Comparison of ENCODE assay signal across 8 mouse cellular contexts in the genomic region with DNA sequence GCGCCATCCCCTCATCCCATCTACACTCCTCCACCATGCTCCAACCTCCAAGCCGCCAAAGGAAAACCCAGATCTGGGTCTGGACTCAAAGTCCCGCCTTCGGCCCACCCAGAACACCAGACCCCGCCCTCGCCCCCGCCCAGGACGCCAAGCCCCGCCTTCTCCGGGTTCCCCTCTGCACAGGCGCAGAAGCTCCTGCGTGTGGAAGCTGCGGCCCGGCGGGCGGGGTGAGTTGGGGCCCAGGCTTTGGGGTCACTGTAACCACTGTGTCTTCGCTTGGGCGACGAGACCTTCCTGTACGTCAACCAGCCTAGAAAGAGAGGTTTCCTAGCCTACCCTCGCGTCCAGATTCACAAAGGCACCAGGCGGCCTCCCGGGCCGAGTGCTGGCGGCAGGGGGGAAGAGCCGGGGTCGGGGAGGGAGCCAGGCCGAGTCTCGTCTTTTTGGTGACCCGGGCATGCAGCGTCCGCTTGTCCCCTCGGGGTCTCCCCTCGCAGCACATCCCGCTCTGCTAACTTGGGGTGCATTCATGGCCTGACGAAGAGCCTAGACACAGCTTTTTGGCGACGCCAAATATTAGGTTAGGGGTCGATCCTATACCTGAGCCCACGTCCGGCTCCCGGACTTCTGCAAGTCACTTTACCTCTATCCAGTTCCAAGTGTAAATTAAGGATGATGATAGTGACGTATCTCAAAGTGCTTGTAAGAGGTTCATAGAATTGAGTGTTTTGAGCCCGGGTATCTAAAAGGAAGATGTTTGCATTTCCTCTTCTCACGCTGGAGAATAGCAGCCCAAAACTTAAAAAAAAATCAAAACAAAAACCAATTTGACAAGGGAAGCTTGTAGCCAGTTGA. TPM values are rescaled to one million over a fixed set of nuclear protein-coding genes. Genes with fewer than 3 reads are reported as not detected.
A peak's percentile ranks its signal among the peaks of the same experiment; 100 is the strongest.
DNase-seq lines count a peak whose midpoint lies in the region; ATAC-seq lines count a peak whose summit lies in the region.

No protein-coding gene starts in this region.

- WGBS in hindbrain, embryonic 14.5 days: under 1% methylated on average over 46 of the region's 46 CpGs

- H3K4me2 ChIP-seq in hindbrain, embryonic 14.5 days (replicated peaks): peak overlapping the region; percentile 84

- H3K9me3 ChIP-seq in hindbrain, embryonic 14.5 days (ENCODE audit: control insufficient read depth, low read length): no peaks in the 10 kb centered on the region

- peak; percentile 98 for ATAC-seq in hindbrain, embryonic 14.5 days (ENCODE audit: low FRiP score)

- H3K36me3 ChIP-seq in hindbrain, embryonic 14.5 days (replicated peaks; ENCODE audit: control insufficient read depth, insufficient read depth): peaks cover 2% of the 10 kb centered on the region; the same call in 1 of the 2 replicates

- peak; percentile 78 for DNase-seq in WW6 (ENCODE audit: low read depth, low spot score)
- DNase-seq in cerebellum, postnatal 36 days: peak; percentile 90 to 95
- DNase-seq in frontal cortex, postnatal 25 days (ENCODE audit: low spot score in 2 of 2): peak; percentile 64 to 85
- peak; percentile 90 for DNase-seq in hindbrain, embryonic 14.5 days (ENCODE audit: low spot score)
- DNase-seq in layer of hippocampus, postnatal 36 days: peak; percentile 89 to 91
- peak; percentile 88 for DNase-seq in lung, postnatal 25 days (ENCODE audit: low spot score)
- DNase-seq in retina, embryonic 14.5 days (ENCODE audit: low spot score): peak; percentile 93
- DNase-seq in thymus, postnatal 36 days: peak; percentile 89 to 94

- H3K9ac ChIP-seq in hindbrain, embryonic 14.5 days: peak overlapping the region; percentile 89

- H3K27me3 ChIP-seq in hindbrain, embryonic 14.5 days (ENCODE audit: control insufficient read depth, insufficient read depth, low read length): no peaks in the 10 kb centered on the region

- peak overlapping the region; percentile 65 for H3K4me3 ChIP-seq in hindbrain, embryonic 14.5 days (replicated peaks; ENCODE audit: low read length)

- H3K27ac ChIP-seq in hindbrain, embryonic 14.5 days: peak overlapping the region; percentile 11; the same call in 1 of the 2 replicates

- H3K4me1 ChIP-seq in hindbrain, embryonic 14.5 days (replicated peaks; ENCODE audit: control insufficient read depth, insufficient read depth, low read length): no peaks in the 10 kb centered on the region

RNA-seq across cellular contexts. Expression of gene Tstd3, which starts 9.3 kb away (rescaled TPM):
- polyA plus RNA-seq in hindbrain, embryonic 14.5 days (2014; fragmentation: Nextera tagmentation; extraction: Ambion mirVana): 23.8 and 25.2 TPM in 2 replicates
- 10 to 100 TPM; 25.4 to 26.7 TPM for total RNA-seq in layer of hippocampus, postnatal 36 days (2021)

RNA-seq across cellular contexts. Expression of gene Usp45, which starts 9.4 kb away (rescaled TPM):
- polyA plus RNA-seq in hindbrain, embryonic 14.5 days (2014; fragmentation: Nextera tagmentation; extraction: Ambion mirVana): 8.2 and 8.5 TPM in 2 replicates
- 10 to 100 TPM; 51.2 to 58.8 TPM for total RNA-seq in layer of hippocampus, postnatal 36 days (2021)

RNA-seq across cellular contexts. Expression of gene Ccnc, which starts 48.8 kb away (rescaled TPM):
- polyA plus RNA-seq in hindbrain, embryonic 14.5 days (2014; fragmentation: Nextera tagmentation; extraction: Ambion mirVana): 71.7 and 73.7 TPM in 2 replicates
- 10 to 100 TPM; 39.3 to 42.2 TPM for total RNA-seq in layer of hippocampus, postnatal 36 days (2021)

Comparison
In these comparisons a context has a peak if more than half of its experiments do, and no peak if none do; other contexts are left out.
1. Peak in every context shown above with its lines: DNase-seq, ATAC-seq, H3K4me3 ChIP-seq and H3K27ac ChIP-seq.